Mouse (Mus musculus) urinary bladder, postnatal 36 days (tissue): ENCODE results near the gene Col23a1.
A peak's percentile ranks its signal among the peaks of the same experiment; 100 is the strongest.

Experiments used
- DNase-seq, 2 experiments: peaks; one replicate each; pipeline ENCODE4 v3.0.0; 2022; ENCODE audit warnings: low spot score in 2 of 2, mixed read lengths in 1 of 2

Col23a1 gene

GRCm38 (mm10) chr11:51482251-51482650, 192.5 kb downstream of the Col23a1 start:
- no peak for DNase-seq

GRCm38 (mm10) chr11:51485051-51485521, 195.4 kb downstream of the Col23a1 start:
- DNase-seq: peak; percentile 11 to 14

GRCm38 (mm10) chr11:51485775-51486464, 196.2 kb downstream of the Col23a1 start:
- DNase-seq: no peak

GRCm38 (mm10) chr11:51488813-51489212, 199.1 kb downstream of the Col23a1 start:
- no peak for DNase-seq

GRCm38 (mm10) chr11:51493421-51493820, 203.7 kb downstream of the Col23a1 start:
- no peak for DNase-seq

- no peak for DNase-seq
Observed at GRCm38 (mm10) chr11:51494178-51494577, 204.5 kb downstream of the Col23a1 start.

- no peak for DNase-seq
Observed at GRCm38 (mm10) chr11:51499776-51500175, 210.1 kb downstream of the Col23a1 start.

GRCm38 (mm10) chr11:51502431-51502851, 212.7 kb downstream of the Col23a1 start:
- no peak for DNase-seq

GRCm38 (mm10) chr11:51504946-51505345, 215.2 kb downstream of the Col23a1 start:
- DNase-seq: no peak

- no peak for DNase-seq
Observed at GRCm38 (mm10) chr11:51508053-51508452, 218.3 kb downstream of the Col23a1 start.

- DNase-seq: no peak
Observed at GRCm38 (mm10) chr11:51509211-51509610, 219.5 kb downstream of the Col23a1 start.

GRCm38 (mm10) chr11:51513019-51513418, 223.3 kb downstream of the Col23a1 start:
- no peak for DNase-seq

- no peak for DNase-seq
Observed at GRCm38 (mm10) chr11:51515346-51515745, 225.6 kb downstream of the Col23a1 start.

GRCm38 (mm10) chr11:51518100-51518499, 228.4 kb downstream of the Col23a1 start:
- DNase-seq: no peak

GRCm38 (mm10) chr11:51518585-51518984, 228.9 kb downstream of the Col23a1 start:
- no peak for DNase-seq

- no peak for DNase-seq
Observed at GRCm38 (mm10) chr11:51521440-51521839, 231.7 kb downstream of the Col23a1 start.

GRCm38 (mm10) chr11:51523215-51523614, 233.5 kb downstream of the Col23a1 start:
- no peak for DNase-seq

- no peak for DNase-seq
Observed at GRCm38 (mm10) chr11:51523625-51524024, 233.9 kb downstream of the Col23a1 start.

- DNase-seq: no peak
Observed at GRCm38 (mm10) chr11:51526631-51527161, 237.0 kb downstream of the Col23a1 start.

- DNase-seq: no peak
Observed at GRCm38 (mm10) chr11:51533128-51533533, 243.4 kb downstream of the Col23a1 start.

- DNase-seq: peak; percentile 25 to 45
Observed at GRCm38 (mm10) chr11:51534314-51534713, 244.6 kb downstream of the Col23a1 start.

- DNase-seq: no peak
Observed at GRCm38 (mm10) chr11:51538388-51538787, 248.7 kb downstream of the Col23a1 start.
